Mouse (Mus musculus) naive thymus-derived CD4-positive, alpha-beta T cell, adult 5 months (primary cell): ENCODE results near the gene Prc1. TPM values are rescaled to one million over a fixed set of nuclear protein-coding genes. Genes with fewer than 3 reads are reported as not detected.

Experiments used
- polyA plus RNA-seq: library from polyadenylated mRNA; unstranded; fragments of 100-300 nt; shearing (Covaris generic); gene quantifications from one replicate; pipeline ENCODE4 v1.2.1, GENCODE M21; 2017

Gene Prc1
- 2.4 TPM for polyA plus RNA-seq

DNA sequence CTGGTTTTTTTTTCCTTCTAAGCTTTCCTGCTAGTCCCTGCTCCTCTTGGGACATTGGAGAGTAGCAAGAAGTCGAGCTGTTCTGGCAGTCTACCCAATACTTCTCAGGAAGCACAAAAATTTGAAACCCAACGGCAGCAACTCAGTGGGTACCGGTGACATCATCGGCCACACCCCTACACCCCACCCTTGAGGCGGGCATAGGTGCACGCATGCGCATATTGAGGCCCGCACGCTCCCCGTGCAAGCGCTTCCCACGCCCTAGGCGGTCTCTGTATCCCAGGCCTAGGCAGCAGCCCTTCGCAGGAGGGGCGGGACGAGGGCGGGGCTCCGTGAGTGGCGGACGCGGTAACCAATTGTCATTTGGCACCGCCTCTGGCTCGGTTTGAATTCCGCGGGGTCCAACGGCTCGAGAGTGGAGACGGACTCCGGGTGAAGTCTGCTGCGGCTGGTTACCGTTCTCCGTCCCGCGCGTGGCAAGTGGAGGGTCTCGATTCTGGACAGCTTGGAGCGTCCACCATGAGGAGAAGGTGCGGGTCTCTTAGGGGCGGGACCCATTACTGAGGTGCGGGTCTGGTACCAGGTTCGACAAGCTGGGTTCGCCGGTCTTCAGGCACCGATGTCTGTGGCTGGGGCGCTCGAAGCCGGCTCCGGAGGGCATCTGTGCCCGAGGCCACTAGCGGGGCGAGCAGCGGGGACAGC lies at the start of gene Prc1:
Gene Prc1 (plus strand): TSS at position 389 of the 702 bp plus-strand sequence.

DNA sequence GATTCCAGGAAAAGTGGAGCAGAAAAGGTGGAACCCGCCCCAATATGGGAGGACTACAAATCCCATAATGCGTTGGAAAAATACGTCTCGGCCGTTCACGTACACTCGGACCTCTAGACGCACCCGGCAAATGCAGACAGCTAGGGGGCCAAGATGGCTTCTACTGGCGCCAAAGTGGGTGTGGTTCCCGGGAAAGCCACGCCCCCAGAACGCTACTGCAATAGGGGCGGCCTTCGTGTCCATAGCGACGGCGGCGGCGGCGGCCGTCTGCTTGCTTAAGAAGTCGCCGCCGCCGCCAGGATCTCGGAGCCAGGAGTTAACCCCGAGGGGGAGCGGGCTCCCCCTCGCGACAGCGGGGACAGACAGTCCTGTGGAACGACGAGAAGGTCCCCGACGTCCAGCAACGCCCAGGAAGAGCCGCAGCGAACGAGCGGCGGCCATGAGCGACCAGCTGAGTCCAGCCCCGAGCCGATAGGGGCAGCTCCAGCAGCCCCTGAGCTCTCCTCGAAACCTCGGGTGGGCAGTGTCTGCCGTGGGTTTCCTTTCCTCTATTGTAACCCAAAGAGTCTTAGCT lies 48.0 kb upstream of the Prc1 start, which contains the start of gene Ttll13:
Gene Ttll13 (plus strand): TSS at position 229 of the 574 bp plus-strand sequence.

DNA sequence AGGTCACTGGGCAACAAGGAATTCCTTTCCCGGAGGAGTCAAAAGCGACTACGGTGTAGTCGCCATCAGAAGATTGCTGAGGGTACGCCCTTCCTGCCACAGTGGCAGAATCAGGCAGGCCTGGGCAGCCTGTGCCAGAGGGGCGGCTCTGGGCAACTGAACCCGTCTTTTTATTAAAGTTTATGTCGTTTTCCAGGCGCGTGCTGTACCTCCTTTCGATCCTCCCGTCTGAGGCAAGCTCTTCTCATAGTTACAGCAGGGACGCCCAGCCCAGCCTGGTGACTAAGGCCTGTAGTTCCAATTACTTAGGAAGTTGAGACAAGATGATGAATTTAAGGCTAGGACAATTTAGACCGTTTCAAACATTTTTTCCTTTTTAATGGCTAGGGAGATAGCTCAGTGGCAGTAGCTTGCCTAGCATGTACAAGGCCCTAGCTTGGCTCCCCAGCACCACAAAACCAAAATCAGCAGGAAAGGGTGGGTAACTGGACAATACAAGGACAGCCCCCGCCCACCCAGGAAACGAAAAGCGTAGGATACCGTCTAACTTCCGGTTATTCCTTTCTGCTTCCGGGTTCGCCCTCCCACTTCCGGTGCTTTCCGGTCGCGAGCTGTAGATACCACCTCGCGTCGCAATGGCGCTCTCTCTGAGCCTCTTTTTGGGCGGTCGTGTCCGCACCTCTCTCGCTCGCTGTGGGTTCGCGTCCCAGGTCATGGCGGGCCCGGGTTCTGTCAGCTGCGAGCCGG lies 33.5 kb upstream of the Prc1 start, which contains the start of gene Ngrn:
Gene Ngrn (plus strand): TSS at position 591 of the 747 bp plus-strand sequence.

DNA sequence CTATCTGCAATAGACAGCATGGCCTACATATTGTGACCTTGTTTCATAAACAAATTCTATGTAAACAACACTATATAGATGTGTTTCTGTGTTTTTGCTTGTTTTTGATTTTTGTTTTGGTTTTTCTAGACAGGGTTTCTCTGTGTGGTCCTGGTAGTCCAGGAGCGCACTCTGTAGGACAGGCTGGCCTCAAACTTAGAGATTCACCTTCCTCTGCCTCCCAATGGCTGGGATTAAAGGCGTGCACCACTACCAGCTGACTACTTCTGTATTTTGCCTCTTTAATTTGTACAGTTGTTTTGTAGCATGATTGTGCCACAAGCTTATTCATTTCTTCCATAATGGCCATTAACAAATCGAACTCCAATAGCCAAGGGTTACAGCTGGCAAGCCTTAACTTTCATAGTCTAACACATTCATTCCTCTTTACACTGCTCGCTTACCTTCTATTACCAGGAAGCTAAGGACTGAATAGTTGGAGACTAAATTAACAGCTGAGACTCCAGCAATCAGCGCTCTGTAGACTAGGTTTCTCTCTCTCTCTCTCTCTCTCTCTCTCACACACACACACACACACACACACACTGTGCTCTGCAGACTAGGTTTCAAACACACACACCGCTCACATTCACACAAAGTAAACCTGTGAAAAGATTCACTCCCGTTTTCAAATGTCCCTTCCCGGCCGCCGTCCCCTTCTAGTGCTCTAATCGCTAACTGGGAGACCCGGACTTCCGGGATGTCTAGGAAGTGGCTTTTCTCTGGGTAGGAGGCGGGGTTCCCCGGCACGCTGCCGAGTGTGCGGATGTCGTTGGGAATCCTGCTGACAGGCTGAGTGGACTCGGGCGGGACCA lies 25.1 kb upstream of the Prc1 start, which contains the start of gene Vps33b:
Gene Vps33b (plus strand): TSS at position 753 of the 854 bp plus-strand sequence.

DNA sequence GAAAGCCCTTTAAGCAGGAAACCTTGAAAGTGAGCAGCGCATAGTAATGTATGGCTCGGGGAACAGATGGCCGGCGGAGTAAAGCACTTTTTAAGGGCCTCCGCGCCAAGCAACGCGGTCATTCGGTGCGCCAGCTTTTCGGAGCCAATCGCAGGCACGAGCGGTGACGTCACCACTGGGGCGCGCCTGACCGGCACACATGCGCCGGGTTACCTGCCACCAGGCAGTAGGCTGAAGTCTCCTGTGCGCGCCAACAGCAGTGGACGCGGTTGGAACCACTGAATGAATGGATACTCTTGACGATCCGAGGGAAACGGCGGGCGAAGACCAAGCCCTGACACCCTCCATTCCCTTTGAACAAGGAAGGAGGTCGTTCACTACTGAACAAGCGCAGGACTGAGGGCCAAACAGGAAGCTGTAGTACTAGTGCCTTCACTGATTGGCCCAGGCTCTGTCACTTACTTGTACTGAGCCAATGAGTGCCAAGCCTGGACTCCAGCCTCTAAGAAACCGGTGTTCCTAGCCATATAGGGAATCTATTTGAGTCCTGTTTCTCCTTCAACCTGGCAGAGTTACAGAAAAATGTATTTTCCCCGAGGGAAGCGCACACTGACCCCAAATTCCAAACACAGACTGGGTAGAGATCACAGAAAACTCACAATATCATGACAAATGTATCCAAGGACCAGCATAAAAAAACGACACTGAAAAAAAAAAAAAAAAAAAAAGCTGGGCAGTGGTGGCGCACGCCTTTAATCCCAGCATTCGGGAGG lies 30.0 kb downstream of the Prc1 start, which contains the start of gene Rccd1:
Gene Rccd1 (minus strand): TSS at position 412 of the 773 bp plus-strand sequence.

DNA sequence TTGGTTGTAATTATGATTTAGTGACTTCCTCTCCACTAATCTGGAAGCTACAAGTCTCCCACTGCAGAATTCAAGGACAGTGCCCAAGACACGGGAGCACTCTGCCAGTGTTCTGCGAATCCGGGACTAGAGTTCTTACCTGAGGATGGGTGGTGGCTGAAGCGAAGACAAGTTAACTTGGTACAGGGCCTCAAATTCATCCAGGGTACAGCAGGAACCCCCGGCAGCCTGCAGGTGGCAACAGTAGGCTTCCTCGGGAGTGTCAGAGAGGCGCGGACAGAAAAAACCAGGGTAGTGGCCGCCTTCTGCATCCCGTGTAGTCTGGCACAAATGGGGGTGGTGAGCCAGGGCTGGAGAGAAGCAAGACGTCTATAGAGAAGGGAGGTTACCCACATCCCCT lies 46.5 kb downstream of the Prc1 start, which contains the start of gene Unc45a:
Gene Unc45a (minus strand): TSS at position 213 of the 400 bp plus-strand sequence.

DNA sequence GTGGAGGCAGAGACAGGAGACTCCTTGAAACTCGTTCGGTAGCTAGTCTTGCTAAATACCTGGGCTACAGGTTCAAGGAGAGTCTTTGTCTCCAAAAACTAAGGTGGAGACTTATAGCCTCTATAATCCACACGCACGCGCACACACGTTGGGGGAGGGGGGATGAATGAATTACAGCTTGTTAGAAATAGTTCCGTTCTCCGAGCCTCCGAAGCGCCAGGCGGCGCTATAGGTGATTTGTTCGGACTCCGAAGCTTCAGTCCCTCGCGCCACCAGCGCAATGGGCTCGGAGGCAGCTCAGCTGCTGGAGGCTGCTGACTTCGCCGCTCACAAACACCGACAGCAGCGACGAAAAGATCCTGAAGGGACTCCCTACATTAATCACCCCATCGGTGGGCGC lies 48.6 kb downstream of the Prc1 start, which contains the start of gene Hddc3:
Gene Hddc3 (plus strand): TSS at position 247 of the 400 bp plus-strand sequence.

Other genes with a start within 250 kb of the Prc1 start
- gene Idh2, start 179.1 kb upstream of the Prc1 start, polyA plus RNA-seq: 103 TPM
- 5.6 TPM for gene Sema4b, start 107.6 kb upstream of the Prc1 start, polyA plus RNA-seq
- 70.5 TPM for gene Cib1, start 61.6 kb upstream of the Prc1 start, polyA plus RNA-seq
- 5.2 TPM for gene Gdpgp1, start 61.6 kb upstream of the Prc1 start, polyA plus RNA-seq
- 0.20 TPM for gene Ttll13, start 48.1 kb upstream of the Prc1 start, polyA plus RNA-seq
- gene Ngrn, start 33.2 kb upstream of the Prc1 start, polyA plus RNA-seq: 32.5 TPM
- gene Vps33b, start 24.8 kb upstream of the Prc1 start, polyA plus RNA-seq: 39.3 TPM
- 32.9 TPM for gene Rccd1, start 30.0 kb downstream of the Prc1 start, polyA plus RNA-seq
- 195 TPM for gene Unc45a, start 46.6 kb downstream of the Prc1 start, polyA plus RNA-seq
- 3.9 TPM for gene Hddc3, start 48.7 kb downstream of the Prc1 start, polyA plus RNA-seq
- gene Man2a2, start 76.9 kb downstream of the Prc1 start, polyA plus RNA-seq: 105 TPM
- gene Fes, start 93.5 kb downstream of the Prc1 start, polyA plus RNA-seq: not detected
- gene Furin, start 111.0 kb downstream of the Prc1 start, polyA plus RNA-seq: 71.7 TPM
- gene Blm, start 240.7 kb downstream of the Prc1 start, polyA plus RNA-seq: 13.2 TPM